Mouse (Mus musculus): ENCODE results near the gene Kirrel2. TPM values are rescaled to one million over a fixed set of nuclear protein-coding genes. Genes with fewer than 3 reads are reported as not detected.
A peak's percentile ranks its signal among the peaks of the same experiment; 100 is the strongest.
"Not testable (repeated sequence)": the region's sequence is repeated elsewhere in the genome, so short reads cannot be mapped to it uniquely, and the experiment has no call there.

Gene Kirrel2
- 0.29 and 0.52 TPM in 2 replicates for polyA plus RNA-seq (2016; fragmentation: Nextera tagmentation; extraction: Ambion mirVana)

- Histone ChIP-seq H3K4me1 (peaks cover 34% of the 10 kb centered on the region), H3K9me3 (no peaks in the 10 kb centered on the region), H3K27ac (no peak within 1 kb of the TSS), H3K27me3 (ENCODE audit: poor library complexity, severe bottlenecking) (peaks cover 100% of the 10 kb centered on the region), H3K36me3 (replicated peaks) (no peaks in the 10 kb centered on the region), H3K4me3 (peak within 1 kb of the TSS; percentile 41)
- peak; percentile 40 for DNase-seq (ENCODE audit: extremely low spot score, low spot score)
- WGBS: 2% methylated on average over 16 of the region's 16 CpGs
These were observed at the start of gene Kirrel2, which contains the start of gene Nphs1 for GRCm38 (mm10) chr7:30457629-30458330. Gene Kirrel2 (minus strand): TSS chr7:30457690. Gene Nphs1 (plus strand): TSS chr7:30458315.

DNA sequence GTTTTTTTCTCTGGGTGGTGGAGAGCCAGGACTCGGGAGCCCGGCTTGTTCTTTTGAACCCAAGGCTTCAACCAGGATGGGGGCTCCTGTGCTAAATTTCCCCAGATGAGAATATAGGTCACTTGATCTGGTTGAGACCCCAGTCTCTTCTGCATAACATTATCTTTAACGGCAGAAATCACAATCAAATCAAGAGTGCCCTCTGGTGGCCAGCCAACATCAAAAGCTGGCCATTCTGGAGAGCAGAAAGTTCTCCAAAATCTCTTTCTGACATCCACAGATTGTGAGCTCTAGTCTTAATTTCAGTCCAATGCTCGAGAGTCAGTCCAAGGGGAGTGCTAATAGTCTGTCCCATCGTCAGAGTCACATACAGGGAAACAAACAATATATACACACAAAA, 43.7 kb upstream of the Kirrel2 start:
- not testable (repeated sequence) for H3K4me1 ChIP-seq; H3K27me3 ChIP-seq (ENCODE audit: poor library complexity, severe bottlenecking); DNase-seq (ENCODE audit: extremely low spot score, low spot score); H3K27ac ChIP-seq; H3K9me3 ChIP-seq; H3K36me3 ChIP-seq (replicated peaks); H3K4me3 ChIP-seq
- WGBS: 75% methylated on average over 5 of the region's 5 CpGs

GRCm38 (mm10) chr7:30495506-30496042, 38.1 kb upstream of the Kirrel2 start:
- not testable (repeated sequence) for H3K27me3 ChIP-seq (ENCODE audit: poor library complexity, severe bottlenecking); H3K9me3 ChIP-seq; H3K27ac ChIP-seq; DNase-seq (ENCODE audit: extremely low spot score, low spot score); H3K36me3 ChIP-seq (replicated peaks); H3K4me3 ChIP-seq; H3K4me1 ChIP-seq
- 67% methylated on average over 5 of the region's 5 CpGs for WGBS

GRCm38 (mm10) chr7:30493401-30493931, 36.0 kb upstream of the Kirrel2 start, which contains the start of gene Prodh2:
Gene Prodh2 (plus strand): TSS chr7:30493622.
- DNase-seq (ENCODE audit: extremely low spot score, low spot score): no peak
- Histone ChIP-seq H3K4me3 (no peak within 1 kb of the TSS), H3K9me3 (no peaks in the 10 kb centered on the region), H3K27me3 (ENCODE audit: poor library complexity, severe bottlenecking) (no peaks in the 10 kb centered on the region), H3K4me1 (peaks cover 4% of the 10 kb centered on the region; the same call in 1 of the 2 replicates), H3K27ac (no peak within 1 kb of the TSS), H3K36me3 (replicated peaks) (no peaks in the 10 kb centered on the region)
- WGBS: 67% methylated on average over 11 of the region's 11 CpGs

GRCm38 (mm10) chr7:30492765-30493164, 35.3 kb upstream of the Kirrel2 start:
- 22% methylated on average over 4 of the region's 4 CpGs for WGBS
- Histone ChIP-seq H3K4me1 (peaks cover 4% of the 10 kb centered on the region; the same call in 1 of the 2 replicates), H3K27me3 (ENCODE audit: poor library complexity, severe bottlenecking) (no peaks in the 10 kb centered on the region), H3K27ac (no peak overlapping the region), H3K36me3 (replicated peaks) (no peaks in the 10 kb centered on the region), H3K4me3 (no peak overlapping the region), H3K9me3 (no peaks in the 10 kb centered on the region)
- peak; percentile 75 for DNase-seq (ENCODE audit: extremely low spot score, low spot score)

DNA sequence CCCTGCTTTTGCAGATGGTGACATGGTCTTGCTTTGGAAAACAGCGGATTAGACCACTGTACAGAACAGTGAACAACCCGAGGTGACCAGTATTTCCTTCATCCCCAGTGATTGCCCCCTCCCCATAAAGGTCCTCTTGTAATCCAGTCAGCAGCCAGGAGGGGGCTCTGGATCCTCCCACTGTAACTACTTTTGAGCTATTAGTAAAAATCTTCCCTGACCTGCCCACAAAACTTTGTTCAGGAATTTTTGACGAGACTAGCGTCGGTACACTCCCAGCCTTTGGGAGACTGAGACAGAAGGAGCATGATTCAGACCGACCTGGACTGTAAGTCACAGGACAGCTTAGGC, 33.4 kb upstream of the Kirrel2 start:
- 16% methylated on average over 6 of the region's 6 CpGs for WGBS
- H3K9me3 ChIP-seq: no peaks in the 10 kb centered on the region
- H3K27me3 ChIP-seq (ENCODE audit: poor library complexity, severe bottlenecking): no peaks in the 10 kb centered on the region
- no peak for DNase-seq (ENCODE audit: extremely low spot score, low spot score)
- no peak overlapping the region for H3K4me3 ChIP-seq
- H3K27ac ChIP-seq: no peak overlapping the region
- H3K4me1 ChIP-seq: peaks cover 4% of the 10 kb centered on the region; the same call in 1 of the 2 replicates
- H3K36me3 ChIP-seq (replicated peaks): no peaks in the 10 kb centered on the region

DNA sequence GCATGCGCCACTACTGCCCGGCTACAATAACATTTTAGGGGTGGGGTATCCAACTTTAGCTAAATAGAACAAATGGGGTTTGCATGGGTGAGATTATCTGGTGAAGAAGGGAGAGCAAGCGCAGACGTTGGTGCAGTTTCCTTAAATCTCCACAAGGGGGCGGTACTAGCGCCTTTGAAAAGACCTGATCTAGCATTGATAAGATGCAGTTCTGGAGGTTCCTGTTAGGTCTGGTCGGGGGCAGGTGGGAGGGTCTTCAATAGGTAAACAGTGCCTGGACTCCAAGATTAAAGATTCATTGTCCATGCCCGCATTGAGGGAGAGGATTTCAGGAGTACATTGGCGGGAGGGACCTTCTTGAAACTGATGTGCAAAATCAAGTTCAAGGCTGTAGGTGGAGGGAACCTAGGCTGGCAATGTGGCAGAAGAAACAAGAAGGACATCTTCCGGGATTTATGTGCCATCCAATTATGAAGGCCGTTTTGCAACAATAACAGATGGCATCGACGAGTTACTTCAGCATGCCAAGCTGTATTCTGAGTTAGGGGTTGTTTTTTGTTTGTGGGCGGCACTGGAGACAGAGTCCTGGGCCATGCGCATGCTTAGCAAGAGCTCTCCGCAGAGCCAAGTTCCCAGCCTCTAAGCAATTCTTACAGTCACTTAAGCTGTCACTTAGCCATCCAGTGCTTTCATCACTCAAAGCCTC, 32.9 kb upstream of the Kirrel2 start:
- no peaks in the 10 kb centered on the region for H3K27me3 ChIP-seq (ENCODE audit: poor library complexity, severe bottlenecking)
- no peaks in the 10 kb centered on the region for H3K36me3 ChIP-seq (replicated peaks)
- no peaks in the 10 kb centered on the region for H3K9me3 ChIP-seq
- H3K27ac ChIP-seq: no peak overlapping the region
- H3K4me3 ChIP-seq: no peak overlapping the region
- H3K4me1 ChIP-seq: peaks cover 4% of the 10 kb centered on the region; the same call in 1 of the 2 replicates
- DNase-seq (ENCODE audit: extremely low spot score, low spot score): peak; percentile 42
- 37% methylated on average over 16 of the region's 16 CpGs for WGBS

- Histone ChIP-seq H3K36me3 (replicated peaks) (no peaks in the 10 kb centered on the region), H3K27ac (no peak overlapping the region), H3K4me3 (no peak overlapping the region), H3K4me1 (no peaks in the 10 kb centered on the region), H3K27me3 (ENCODE audit: poor library complexity, severe bottlenecking) (no peaks in the 10 kb centered on the region; the same call in 1 of the 2 replicates), H3K9me3 (no peaks in the 10 kb centered on the region)
- DNase-seq (ENCODE audit: extremely low spot score, low spot score): peak; percentile 55
- 19% methylated on average over 8 of the region's 8 CpGs for WGBS
These were observed 26.8 kb upstream of the Kirrel2 start for GRCm38 (mm10) chr7:30484250-30484649.

DNA sequence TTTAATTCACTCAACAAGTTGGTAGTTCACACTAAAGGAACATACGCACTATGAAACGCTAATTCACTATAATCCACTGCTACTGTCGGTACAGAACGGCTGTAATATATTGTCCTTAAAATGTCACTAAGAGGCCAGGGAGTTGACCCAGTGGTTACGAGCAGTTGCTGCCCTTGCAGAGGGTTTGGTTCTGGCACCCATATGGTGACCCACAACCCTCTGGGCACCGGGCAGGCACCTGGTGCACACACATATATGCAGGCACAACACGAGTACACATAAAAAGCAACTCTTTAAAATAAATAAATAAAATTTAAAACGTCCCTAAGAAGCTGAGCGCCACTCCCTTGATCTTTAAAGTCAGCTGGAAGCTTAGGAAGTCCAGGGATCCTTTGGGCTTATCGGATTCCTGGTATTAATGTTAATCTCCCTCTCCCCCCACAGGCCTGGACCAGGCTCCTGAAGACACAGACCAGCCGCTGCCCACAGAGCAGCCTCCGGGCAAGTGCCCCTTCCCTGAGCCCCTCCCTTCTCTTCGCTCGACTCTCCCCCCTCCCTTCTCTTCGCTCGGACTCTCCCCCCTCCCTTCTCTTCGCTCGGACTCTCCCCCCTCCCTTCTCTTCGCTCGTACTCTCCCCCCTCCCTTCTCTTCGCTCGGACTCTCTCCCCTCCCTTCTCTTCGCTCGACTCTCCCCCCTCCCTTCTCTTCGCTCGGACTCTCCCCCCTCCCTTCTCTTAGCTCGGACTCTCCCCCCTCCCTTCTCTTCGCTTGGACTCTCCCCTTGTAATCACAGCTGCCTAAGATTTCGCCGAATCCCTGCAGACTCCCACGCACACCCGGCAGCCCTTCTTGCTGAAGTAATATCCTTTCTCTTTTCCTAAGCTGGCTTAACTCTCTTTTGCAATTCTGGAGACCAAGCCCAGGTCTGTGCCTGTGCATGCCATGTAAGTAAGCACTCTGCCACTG, 20.2 kb upstream of the Kirrel2 start:
- H3K27ac ChIP-seq: 0 out of 2 replicates have a peak overlapping the region, but pooled peaks have one; percentile 25
- no peaks in the 10 kb centered on the region for H3K36me3 ChIP-seq (replicated peaks)
- 14% methylated on average over 29 of the region's 32 CpGs for WGBS
- peaks cover 12% of the 10 kb centered on the region for H3K4me1 ChIP-seq
- H3K27me3 ChIP-seq (ENCODE audit: poor library complexity, severe bottlenecking): peaks cover 4% of the 10 kb centered on the region; the same call in 1 of the 2 replicates
- DNase-seq (ENCODE audit: extremely low spot score, low spot score): no peak
- peak overlapping the region; percentile 49 for H3K4me3 ChIP-seq
- H3K9me3 ChIP-seq: peaks cover 2% of the 10 kb centered on the region; the same call in 1 of the 2 replicates

DNA sequence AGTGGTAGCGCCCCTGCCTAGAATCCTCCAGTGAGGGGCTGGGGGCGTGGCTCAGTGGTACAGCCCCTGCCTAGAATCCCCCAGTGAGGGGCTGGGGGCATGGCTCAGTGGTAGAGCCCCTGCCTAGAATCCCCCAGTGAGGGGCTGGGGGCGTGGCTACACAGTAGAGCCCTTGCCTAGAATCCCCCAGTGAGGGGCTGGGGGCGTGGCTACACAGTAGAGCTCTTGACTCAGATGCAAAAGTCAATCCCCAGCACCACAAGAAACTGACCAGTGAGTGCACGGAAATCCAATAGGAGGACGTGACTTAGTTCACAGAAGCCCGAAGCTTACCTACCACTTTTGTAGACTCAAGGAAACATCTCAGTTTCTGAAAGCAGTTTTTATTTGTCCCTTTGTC, 18.6 kb upstream of the Kirrel2 start:
- H3K4me1 ChIP-seq: peaks cover 12% of the 10 kb centered on the region
- H3K9me3 ChIP-seq; DNase-seq (ENCODE audit: extremely low spot score, low spot score); H3K36me3 ChIP-seq (replicated peaks); H3K27ac ChIP-seq; H3K27me3 ChIP-seq (ENCODE audit: poor library complexity, severe bottlenecking); H3K4me3 ChIP-seq: not testable (repeated sequence)
- 87% methylated on average over 7 of the region's 7 CpGs for WGBS

DNA sequence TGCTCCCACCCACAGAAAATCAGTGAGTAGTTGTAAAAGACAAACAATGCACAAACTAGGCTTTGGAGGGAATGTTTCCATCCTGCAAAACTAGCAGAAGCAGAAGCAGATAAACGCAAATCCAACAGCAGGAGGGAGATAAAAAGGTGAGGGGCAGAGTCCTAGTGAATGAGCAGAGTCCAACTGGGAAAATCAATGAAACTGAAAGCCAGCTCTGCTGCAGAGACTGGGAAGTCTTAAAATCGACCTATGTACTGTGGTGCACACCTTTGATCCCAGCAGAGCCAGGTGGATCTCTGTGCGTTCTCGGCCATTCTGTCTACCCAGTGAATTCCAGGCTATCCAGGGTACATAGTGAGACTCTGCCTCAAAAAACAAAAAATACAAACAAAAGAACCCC, 17.5 kb upstream of the Kirrel2 start:
- H3K4me1 ChIP-seq: peaks cover 12% of the 10 kb centered on the region
- H3K27me3 ChIP-seq (ENCODE audit: poor library complexity, severe bottlenecking): peaks cover 4% of the 10 kb centered on the region; the same call in 1 of the 2 replicates
- H3K4me3 ChIP-seq: no peak overlapping the region
- peaks cover 2% of the 10 kb centered on the region; the same call in 1 of the 2 replicates for H3K9me3 ChIP-seq
- no peak overlapping the region for H3K27ac ChIP-seq
- DNase-seq (ENCODE audit: extremely low spot score, low spot score): no peak
- WGBS: 68% methylated on average over 4 of the region's 4 CpGs
- no peaks in the 10 kb centered on the region for H3K36me3 ChIP-seq (replicated peaks)

- DNase-seq (ENCODE audit: extremely low spot score, low spot score): peak; percentile 51
- no peaks in the 10 kb centered on the region for H3K36me3 ChIP-seq (replicated peaks)
- H3K27ac ChIP-seq: no peak overlapping the region
- H3K9me3 ChIP-seq: peaks cover 2% of the 10 kb centered on the region; the same call in 1 of the 2 replicates
- H3K4me1 ChIP-seq: peaks cover 5% of the 10 kb centered on the region
- H3K27me3 ChIP-seq (ENCODE audit: poor library complexity, severe bottlenecking): peaks cover 14% of the 10 kb centered on the region
- H3K4me3 ChIP-seq: no peak overlapping the region
- 48% methylated on average over 5 of the region's 5 CpGs for WGBS
These were observed 14.9 kb upstream of the Kirrel2 start for GRCm38 (mm10) chr7:30472411-30472810.

All from forebrain, embryonic 10.5 days (tissue).